11 mouse cellular contexts compared by ENCODE assay signal in genomic region chr4:123044842-123045241, GRCm38 (mm10). TPM values are rescaled to one million over a fixed set of nuclear protein-coding genes. Genes with fewer than 3 reads are reported as not detected.
DNase-seq lines count a peak whose midpoint lies in the region; ATAC-seq and TF ChIP-seq lines count a peak whose summit lies in the region.
"Had no signal": no experiment of that assay in that cellular context is flagged by ENCODE, and none has a peak within 500 bp of the region (broad histone marks: within the 10 kb centered on the region; RNA-seq: fewer than 3 reads in every experiment).

No protein-coding gene starts in this region.

- H3K4me2 ChIP-seq in liver, embryonic 12.5 days: no peak overlapping the region
- no peak overlapping the region for H3K4me2 ChIP-seq in stomach, embryonic 15.5 days
- H3K4me2 ChIP-seq in neural tube, embryonic 15.5 days: no peak overlapping the region
- H3K4me2 ChIP-seq: neural tube, embryonic 13.5 days had no signal

- H3K79me2 ChIP-seq in liver, adult 2 months (ENCODE audit: control insufficient read depth, insufficient read depth, low read length): no peaks in the 10 kb centered on the region

- no peak for TF ChIP-seq CTCF in liver, adult 2 months (IDR thresholded peaks at IDR 0.05; ENCODE audit: low read depth, low read length)

- H3K4me3 ChIP-seq in liver, adult 2 months (ENCODE audit: insufficient read depth, low read depth, low read length): no peak overlapping the region
- no peak overlapping the region for H3K4me3 ChIP-seq in liver, embryonic 12.5 days
- no peak overlapping the region for H3K4me3 ChIP-seq in stomach, embryonic 15.5 days (replicated peaks)
- H3K4me3 ChIP-seq in neural tube, embryonic 15.5 days (replicated peaks): no peak overlapping the region
- H3K4me3 ChIP-seq: neural tube, embryonic 13.5 days had no signal

- no peak overlapping the region for H3K9ac ChIP-seq in liver, adult 2 months (ENCODE audit: low read depth, low read length)
- no peak overlapping the region for H3K9ac ChIP-seq in liver, embryonic 12.5 days
- no peak overlapping the region for H3K9ac ChIP-seq in stomach, embryonic 15.5 days
- no peak overlapping the region for H3K9ac ChIP-seq in neural tube, embryonic 15.5 days (replicated peaks)
- H3K9ac ChIP-seq: neural tube, embryonic 13.5 days had no signal

- H3K36me3 ChIP-seq in liver, adult 2 months (ENCODE audit: control insufficient read depth, insufficient read depth, low read length): peaks cover 20% of the 10 kb centered on the region; the same call in 1 of the 2 replicates
- peaks cover 88% of the 10 kb centered on the region for H3K36me3 ChIP-seq in liver, embryonic 12.5 days
- H3K36me3 ChIP-seq in stomach, embryonic 15.5 days: peaks cover 11% of the 10 kb centered on the region; the same call in 1 of the 2 replicates
- H3K36me3 ChIP-seq in neural tube, embryonic 15.5 days: peaks cover 58% of the 10 kb centered on the region

- peak; percentile 25 for DNase-seq in adrenal gland, adult 2 months
- DNase-seq in adrenal gland, postnatal 36 days: no peak
- DNase-seq in liver, adult 2 months (ENCODE audit: extremely low read depth, low read depth, low spot score): peak; percentile 88
- DNase-seq in kidney, postnatal 10 days: no peak
- DNase-seq: cerebellum, postnatal 36 days; kidney, postnatal 14 days had no signal

- H3K4me1 ChIP-seq in liver, adult 2 months (ENCODE audit: control insufficient read depth, insufficient read depth, low read length): peaks cover 12% of the 10 kb centered on the region
- no peaks in the 10 kb centered on the region for H3K4me1 ChIP-seq in liver, embryonic 12.5 days
- 0 out of 2 replicates have a peak, but pooled peaks cover 12% of the 10 kb centered on the region for H3K4me1 ChIP-seq in stomach, embryonic 15.5 days
- H3K4me1 ChIP-seq in neural tube, embryonic 15.5 days: peaks cover under 1% of the 10 kb centered on the region

- no peak for TF ChIP-seq POLR2A in liver, adult 2 months (IDR thresholded peaks at IDR 0.05; ENCODE audit: extremely low read depth, insufficient read depth, low read length)

- peak overlapping the region; percentile 78 for H3K27ac ChIP-seq in liver, adult 2 months (replicated peaks; ENCODE audit: insufficient read depth, low read depth, low read length)
- H3K27ac ChIP-seq in liver, embryonic 12.5 days: no peak overlapping the region
- peak overlapping the region; percentile 31; the same call in 1 of the 2 replicates for H3K27ac ChIP-seq in stomach, embryonic 15.5 days
- no peak overlapping the region for H3K27ac ChIP-seq in neural tube, embryonic 15.5 days (replicated peaks)
- H3K27ac ChIP-seq: neural tube, embryonic 13.5 days had no signal

- H3K27me3 ChIP-seq in liver, adult 2 months (ENCODE audit: control insufficient read depth, insufficient read depth, low read length): no peaks in the 10 kb centered on the region
- H3K27me3 ChIP-seq in liver, embryonic 12.5 days (replicated peaks): no peaks in the 10 kb centered on the region
- no peaks in the 10 kb centered on the region for H3K27me3 ChIP-seq in stomach, embryonic 15.5 days (replicated peaks)
- no peaks in the 10 kb centered on the region for H3K27me3 ChIP-seq in neural tube, embryonic 15.5 days (replicated peaks)
- H3K27me3 ChIP-seq: neural tube, embryonic 13.5 days had no signal

- WGBS in liver, adult 2 months: 40% methylated on average over 4 of the region's 4 CpGs
- 86% methylated on average over 4 of the region's 4 CpGs for WGBS in liver, embryonic 12.5 days (ENCODE audit: insufficient replicate concordance)
- 77% methylated on average over 4 of the region's 4 CpGs for WGBS in stomach, embryonic 15.5 days
- WGBS in neural tube, embryonic 15.5 days: 91% methylated on average over 4 of the region's 4 CpGs

- no peak for ATAC-seq in liver, embryonic 12.5 days
- peak; percentile 55 for ATAC-seq in granulocyte monocyte progenitor cell, adult 5-6 weeks (replicated peaks; ENCODE audit: poor library complexity, severe bottlenecking)
- no peak for ATAC-seq in stomach, embryonic 15.5 days (ENCODE audit: insufficient read depth, low FRiP score, low read depth)
- ATAC-seq in neural tube, embryonic 15.5 days (ENCODE audit: low FRiP score): no peak

- no peaks in the 10 kb centered on the region for H3K9me3 ChIP-seq in liver, embryonic 12.5 days (replicated peaks)
- H3K9me3 ChIP-seq in stomach, embryonic 15.5 days: no peaks in the 10 kb centered on the region
- H3K9me3 ChIP-seq in neural tube, embryonic 15.5 days (replicated peaks): no peaks in the 10 kb centered on the region
- H3K9me3 ChIP-seq: neural tube, embryonic 13.5 days had no signal

RNA-seq across cellular contexts. Expression of gene Trit1, which starts 28.4 kb away (rescaled TPM):
- 10 to 100 TPM; 17.0 to 21.8 TPM for total RNA-seq in adrenal gland, adult 2 months (2021)
- polyA plus RNA-seq in adrenal gland, adult 2 months (2012; rRNA removed): 3.4 and 4.3 TPM in 2 replicates
- 10 to 100 TPM; 25.2 to 25.7 TPM for total RNA-seq in adrenal gland, postnatal 36 days (2021)
- 9.2 and 11.2 TPM in 2 replicates for total RNA-seq in liver, adult 2 months (2014; rRNA removed)
- 3.2 and 4.3 TPM in 2 replicates for polyA plus RNA-seq in liver, adult 2 months (2012; rRNA removed)
- polyA plus RNA-seq in liver, embryonic 12.5 days (2016; fragmentation: Nextera tagmentation; extraction: Ambion mirVana): 8.9 and 10.9 TPM in 2 replicates
- 10.8 and 21.5 TPM in 2 replicates for total RNA-seq in granulocyte monocyte progenitor cell, adult 5-6 weeks (2014; fragmentation: Nextera tagmentation)
- 20.4 and 20.7 TPM in 2 replicates for total RNA-seq in granulocyte monocyte progenitor cell, adult 5-6 weeks (2017)
- polyA plus RNA-seq in stomach, embryonic 15.5 days (2015; fragmentation: Nextera tagmentation; extraction: Ambion mirVana): 18.3 and 20.4 TPM in 2 replicates
- 21.0 and 21.9 TPM in 2 replicates for polyA plus RNA-seq in neural tube, embryonic 15.5 days (2015; fragmentation: Nextera tagmentation; extraction: Ambion mirVana)

RNA-seq across cellular contexts. Expression of gene Mycl, which starts 49.4 kb away (rescaled TPM):
- 1 to 10 TPM; 1.6 to 2.6 TPM for total RNA-seq in adrenal gland, adult 2 months (2021)
- 0.54 and 1.2 TPM in 2 replicates for polyA plus RNA-seq in adrenal gland, adult 2 months (2012; rRNA removed)
- 1 to 10 TPM; 3.8 to 4.9 TPM for total RNA-seq in adrenal gland, postnatal 36 days (2021)
- total RNA-seq in liver, adult 2 months (2014; rRNA removed): 7.0 and 7.6 TPM in 2 replicates
- 3.3 and 3.6 TPM in 2 replicates for polyA plus RNA-seq in liver, adult 2 months (2012; rRNA removed)
- 1.2 and 1.6 TPM in 2 replicates for polyA plus RNA-seq in liver, embryonic 12.5 days (2016; fragmentation: Nextera tagmentation; extraction: Ambion mirVana)
- total RNA-seq in granulocyte monocyte progenitor cell, adult 5-6 weeks (2014; fragmentation: Nextera tagmentation): 1.5 and 4.4 TPM in 2 replicates
- 0.21 and 0.78 TPM in 2 replicates for total RNA-seq in granulocyte monocyte progenitor cell, adult 5-6 weeks (2017)
- 20.6 and 21.3 TPM in 2 replicates for polyA plus RNA-seq in stomach, embryonic 15.5 days (2015; fragmentation: Nextera tagmentation; extraction: Ambion mirVana)
- polyA plus RNA-seq in neural tube, embryonic 15.5 days (2015; fragmentation: Nextera tagmentation; extraction: Ambion mirVana): 38.2 and 52.3 TPM in 2 replicates

Comparison
In these comparisons a context has a peak if more than half of its experiments do, and no peak if none do; other contexts are left out.
1. DNase-seq: peak in adrenal gland, adult 2 months (single experiment) and liver, adult 2 months (single experiment); none in adrenal gland, postnatal 36 days (0 of 2) and kidney, postnatal 10 days (single experiment).
2. H3K27ac ChIP-seq: peak in liver, adult 2 months (single experiment) and stomach, embryonic 15.5 days (single experiment); none in liver, embryonic 12.5 days (single experiment) and neural tube, embryonic 15.5 days (single experiment).